Mouse (Mus musculus): ENCODE results near the gene Fat4.

- TF ChIP-seq POLR2A (IDR thresholded peaks at IDR 0.05; ENCODE audit: insufficient read length, low read depth) (no peak), MYOD1 (IDR thresholded peaks at IDR 0.05; ENCODE audit: control insufficient read depth in 1 of 3, insufficient read length in 2 of 3, low read depth in 2 of 3) (no peak), MAX (IDR thresholded peaks at IDR 0.05; ENCODE audit: low read depth) (no peak), TCF12 (IDR thresholded peaks at IDR 0.05; ENCODE audit: insufficient read depth, poor library complexity, severe bottlenecking) (no peak), REST (IDR thresholded peaks at IDR 0.05; ENCODE audit: insufficient read depth, insufficient read length) (no peak), SRF (IDR thresholded peaks at IDR 0.05; ENCODE audit: control insufficient read depth, insufficient read length, low read depth) (no peak), MYOG (IDR thresholded peaks at IDR 0.05; ENCODE audit: control insufficient read depth in 1 of 3, insufficient read depth in 1 of 3, insufficient read length in 2 of 3, low read depth in 2 of 3) (no peak), E2F4 (IDR thresholded peaks at IDR 0.05; ENCODE audit: insufficient read depth) (no peak), CEBPB (IDR thresholded peaks at IDR 0.05; ENCODE audit: insufficient read depth, poor library complexity, severe bottlenecking) (no peak), USF1 (IDR thresholded peaks at IDR 0.05; ENCODE audit: low read depth) (no peak), POLR2AphosphoS2 (IDR thresholded peaks at IDR 0.05; ENCODE audit: insufficient read length, low read depth) (no peak)
Observed at GRCm38 (mm10) chr3:38876706-38877105, 10.0 kb upstream of the Fat4 start.

All from myocyte (in vitro differentiated cells).